Mouse (Mus musculus): ENCODE data around the gene Usp19.

- TF ChIP-seq CTCF (IDR thresholded peaks at IDR 0.05) (no peak), EP300 (IDR thresholded peaks at IDR 0.05) (no peak)
Observed at GRCm38 (mm10) chr9:108469845-108470244, 20.6 kb upstream of the Usp19 start.

All from lung, postnatal 0 days (tissue).